14 mouse cellular contexts compared by ENCODE assay signal in the genomic region with DNA sequence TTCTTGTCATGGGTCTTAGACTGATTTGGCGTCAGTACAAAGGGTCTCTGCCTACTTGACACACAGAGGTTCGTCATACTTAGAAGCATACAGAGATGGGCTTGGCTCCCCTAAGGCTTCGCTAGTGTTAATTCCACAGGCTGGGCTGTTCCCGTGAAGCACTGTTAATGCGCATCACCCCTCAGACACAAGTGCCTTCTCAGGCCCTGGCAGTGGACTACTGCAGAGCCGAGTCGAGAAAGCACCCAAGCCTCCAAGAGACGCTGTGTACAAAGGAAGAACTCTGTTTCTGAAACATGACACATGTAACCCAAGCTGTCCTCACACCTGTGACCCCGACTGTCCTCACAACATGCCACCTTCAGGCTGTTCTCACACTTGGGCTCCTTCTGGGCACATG.
"Had no signal": no experiment of that assay in that cellular context is flagged by ENCODE, and none has a peak within 500 bp of the region (broad histone marks: within the 10 kb centered on the region; RNA-seq: fewer than 3 reads in every experiment).

No protein-coding gene starts in this region.

- H3K27me3 ChIP-seq: limb, embryonic 13.5 days; midbrain, embryonic 12.5 days; neural tube, embryonic 12.5 days had no signal

- H3K27ac ChIP-seq: kidney, postnatal 0 days; limb, embryonic 13.5 days; midbrain, embryonic 12.5 days; neural tube, embryonic 12.5 days; stomach, postnatal 0 days had no signal

- H3K4me2 ChIP-seq: neural tube, embryonic 12.5 days had no signal

- DNase-seq: kidney, adult 11 months; kidney, adult 9 months; kidney, postnatal 36 days; left cerebral cortex, postnatal 4 days; lung, embryonic 14.5 days; lung, postnatal 10 days; lung, postnatal 4 days; thymus, adult 2 months; thymus, postnatal 25 days had no signal

- H3K9ac ChIP-seq: lung, embryonic 14.5 days; midbrain, embryonic 12.5 days; neural tube, embryonic 12.5 days had no signal

- H3K9me3 ChIP-seq: limb, embryonic 13.5 days; neural tube, embryonic 12.5 days had no signal

- H3K4me3 ChIP-seq: limb, embryonic 13.5 days; midbrain, embryonic 12.5 days; neural tube, embryonic 12.5 days had no signal
